Mouse (Mus musculus) liver, adult 2 months (tissue): ENCODE measurements around the gene Acox2. TPM values are rescaled to one million over a fixed set of nuclear protein-coding genes. Genes with fewer than 3 reads are reported as not detected.

Experiments used
- DNase-seq: peaks from one replicate; pipeline ENCODE4 v3.0.0-alpha.2; 2011; ENCODE audit warnings: low read depth, low spot score; ENCODE audit errors: extremely low read depth
- H3K27ac ChIP-seq: fragments of 200-500 bp; replicated peaks from 2 replicates; pipeline ENCODE4 v1.5.1; 2012; ENCODE audit warnings: low read depth, mild to moderate bottlenecking, control low read depth, inconsistent platforms, low read length; ENCODE audit not compliant: insufficient read depth
- H3K27me3 ChIP-seq: fragments of 200-500 bp; 2 replicates; pipeline ENCODE4 v1.6.1; 2012; ENCODE audit warnings: mild to moderate bottlenecking, moderate library complexity, low read length, inconsistent platforms; ENCODE audit not compliant: control insufficient read depth, insufficient read depth
- H3K36me3 ChIP-seq: fragments of 200-500 bp; 2 replicates; pipeline ENCODE4 v1.6.1; 2012; ENCODE audit warnings: low read length, inconsistent platforms; ENCODE audit not compliant: control insufficient read depth, insufficient read depth
- H3K4me1 ChIP-seq: fragments of 200-500 bp; 2 replicates; pipeline ENCODE4 v1.6.1; 2011; ENCODE audit warnings: low read length; ENCODE audit not compliant: control insufficient read depth, insufficient read depth
- H3K4me3 ChIP-seq: fragments of 200-500 bp; 2 replicates; pipeline ENCODE4 v1.5.1; 2011; ENCODE audit warnings: low read depth, mild to moderate bottlenecking, control low read depth, low read length, moderate library complexity; ENCODE audit not compliant: insufficient read depth
- H3K79me2 ChIP-seq: fragments of 200-500 bp; 2 replicates; pipeline ENCODE4 v1.6.1; 2012; ENCODE audit warnings: inconsistent platforms, mild to moderate bottlenecking, low read length, moderate library complexity; ENCODE audit not compliant: control insufficient read depth, insufficient read depth
- H3K9ac ChIP-seq: fragments of 200-500 bp; 2 replicates; pipeline ENCODE4 v1.6.1; 2012; ENCODE audit warnings: low read depth, mild to moderate bottlenecking, control low read depth, inconsistent platforms, low read length
- CTCF ChIP-seq: fragments of 200-500 bp; IDR thresholded peaks from 2 replicates; pipeline ENCODE4 v1.5.1; 2011; ENCODE audit warnings: low read depth, low read length, control low read depth
- POLR2A ChIP-seq: fragments of 200-500 bp; IDR thresholded peaks from 2 replicates; pipeline ENCODE4 v1.6.1; 2011; ENCODE audit warnings: low read length, control low read depth; ENCODE audit not compliant: insufficient read depth; ENCODE audit errors: extremely low read depth
- WGBS: fragments of 180-500 bp; shearing (Covaris S2); methylation state at CpG from one replicate; pipeline ENCODE4 v1.1.7; 2018; 5-methylcytosine and 5-hydroxymethylcytosine counted together
- polyA plus RNA-seq: library from polyadenylated mRNA; depleted of rRNA; stranded (reverse); fragments of >200 nt; gene quantifications from 2 replicates; pipeline ENCODE4 v1.2.3, GENCODE M21; 2012
- total RNA-seq: library from RNA; depleted of rRNA; stranded (reverse); fragments of >200 nt; gene quantifications from 2 replicates; pipeline ENCODE4 v1.2.3, GENCODE M21; 2014

Acox2 gene
- total and polyA plus RNA-seq, 2 experiments: 213 to 301 TPM

GRCm38 (mm10) chr14:8208876-8209275 lies 50.3 kb downstream of the Acox2 start:
- no peak overlapping the region for H3K9ac ChIP-seq
- DNase-seq: no peak
- 74% methylated on average over 3 of the region's 3 CpGs for WGBS
- H3K27ac ChIP-seq: no peak overlapping the region
- no peak for TF ChIP-seq POLR2A
- H3K27me3 ChIP-seq: no peaks in the 10 kb centered on the region
- no peak overlapping the region for H3K4me3 ChIP-seq
- H3K79me2 ChIP-seq: no peaks in the 10 kb centered on the region
- no peaks in the 10 kb centered on the region for H3K4me1 ChIP-seq
- H3K36me3 ChIP-seq: no peaks in the 10 kb centered on the region

- H3K79me2 ChIP-seq: no peaks in the 10 kb centered on the region
- no peaks in the 10 kb centered on the region for H3K27me3 ChIP-seq
- H3K27ac ChIP-seq: no peak overlapping the region
- WGBS: 95% methylated on average over 5 of the region's 5 CpGs
- no peaks in the 10 kb centered on the region for H3K4me1 ChIP-seq
- H3K36me3 ChIP-seq: no peaks in the 10 kb centered on the region
- DNase-seq: no peak
- no peak overlapping the region for H3K9ac ChIP-seq
- H3K4me3 ChIP-seq: no peak overlapping the region
- TF ChIP-seq CTCF (no peak), POLR2A (no peak)
Measured at GRCm38 (mm10) chr14:8207543-8207942, 51.6 kb downstream of the Acox2 start.

- Histone ChIP-seq H3K27me3 (no peaks in the 10 kb centered on the region), H3K27ac (no peak overlapping the region), H3K36me3 (no peaks in the 10 kb centered on the region), H3K9ac (no peak overlapping the region), H3K79me2 (no peaks in the 10 kb centered on the region), H3K4me1 (peaks cover under 1% of the 10 kb centered on the region; the same call in 1 of the 2 replicates), H3K4me3 (no peak overlapping the region)
- TF ChIP-seq CTCF: no peak
- TF ChIP-seq POLR2A: no peak
- 79% methylated on average over 5 of the region's 5 CpGs for WGBS
- no peak for DNase-seq
Measured at GRCm38 (mm10) chr14:8207105-8207504, 52.0 kb downstream of the Acox2 start.

GRCm38 (mm10) chr14:8206179-8206910 lies 52.8 kb downstream of the Acox2 start:
- no peaks in the 10 kb centered on the region for H3K36me3 ChIP-seq
- no peak overlapping the region for H3K4me3 ChIP-seq
- H3K4me1 ChIP-seq: peaks cover 5% of the 10 kb centered on the region; the same call in 1 of the 2 replicates
- H3K79me2 ChIP-seq: no peaks in the 10 kb centered on the region
- no peak for DNase-seq
- no peak for TF ChIP-seq POLR2A
- no peak for TF ChIP-seq CTCF
- H3K27ac ChIP-seq: no peak overlapping the region
- WGBS: 72% methylated on average over 9 of the region's 9 CpGs
- no peaks in the 10 kb centered on the region for H3K27me3 ChIP-seq
- H3K9ac ChIP-seq: no peak overlapping the region

- TF ChIP-seq CTCF (no peak), POLR2A (no peak)
- H3K9ac ChIP-seq: no peak overlapping the region
- H3K4me3 ChIP-seq: no peak overlapping the region
- WGBS: 63% methylated on average over 3 of the region's 3 CpGs
- peaks cover 5% of the 10 kb centered on the region; the same call in 1 of the 2 replicates for H3K4me1 ChIP-seq
- no peaks in the 10 kb centered on the region for H3K79me2 ChIP-seq
- no peak overlapping the region for H3K27ac ChIP-seq
- no peaks in the 10 kb centered on the region for H3K27me3 ChIP-seq
- H3K36me3 ChIP-seq: no peaks in the 10 kb centered on the region
- peak; percentile 66 for DNase-seq
Measured at GRCm38 (mm10) chr14:8201715-8202114, 57.4 kb downstream of the Acox2 start.

- no peak for DNase-seq
- Histone ChIP-seq H3K27ac (no peak overlapping the region), H3K36me3 (no peaks in the 10 kb centered on the region), H3K27me3 (no peaks in the 10 kb centered on the region), H3K4me3 (no peak overlapping the region), H3K79me2 (no peaks in the 10 kb centered on the region), H3K4me1 (peaks cover 7% of the 10 kb centered on the region), H3K9ac (no peak overlapping the region)
- TF ChIP-seq CTCF (no peak), POLR2A (no peak)
- 62% methylated on average over 5 of the region's 5 CpGs for WGBS
Measured at GRCm38 (mm10) chr14:8200769-8201168, 58.4 kb downstream of the Acox2 start.
